Mouse (Mus musculus) skeletal muscle tissue, adult 2 months (tissue): Measurements from ENCODE around the gene Evi5.

Experiments used
- DNase-seq: peaks from one replicate; pipeline ENCODE4 v3.0.0-alpha.2; 2012; ENCODE audit warnings: low read depth, low spot score

Gene Evi5

GRCm38 (mm10) chr5:107749229-107749916 lies 125.5 kb downstream of the Evi5 start:
- no peak for DNase-seq

DNA sequence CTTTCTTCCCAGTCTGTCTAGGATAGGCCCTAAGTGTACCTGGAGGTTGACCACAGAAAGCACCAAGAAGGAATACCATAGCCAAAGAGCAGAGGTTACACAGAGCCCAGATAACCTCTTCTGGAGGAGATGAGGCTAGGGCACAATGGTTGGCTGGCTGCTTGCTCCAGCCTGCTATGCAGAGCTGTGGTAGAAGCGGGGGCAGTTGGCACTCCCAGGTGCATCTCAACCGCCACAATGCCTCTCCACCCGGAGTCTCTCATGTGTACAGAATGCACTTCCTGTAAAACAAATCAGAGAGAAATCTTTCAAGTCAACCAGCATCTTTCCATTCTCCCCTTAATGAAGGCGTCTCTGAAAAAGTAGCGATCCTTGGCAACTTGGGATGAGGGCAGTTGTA lies 135.9 kb downstream of the Evi5 start:
- DNase-seq = no peak

DNA sequence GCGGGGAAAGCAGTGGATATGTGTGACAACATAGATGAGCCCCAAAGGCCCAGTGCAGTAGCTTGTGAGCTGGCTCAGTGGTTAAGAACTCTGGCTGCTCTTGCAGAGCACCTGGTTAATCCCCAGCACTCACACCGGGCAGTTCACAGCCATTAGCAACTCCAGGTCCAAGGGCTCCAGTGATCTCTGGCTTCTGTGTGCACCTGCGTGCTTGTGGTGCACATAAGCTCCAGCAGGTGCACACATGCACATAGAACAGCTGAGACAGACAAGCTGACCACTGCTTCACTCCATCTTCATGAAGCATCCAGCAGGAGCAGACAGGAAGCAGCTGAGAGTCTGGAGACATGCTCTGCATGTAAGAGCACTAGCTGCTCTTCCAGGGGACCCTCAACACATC lies 136.6 kb downstream of the Evi5 start:
- no peak for DNase-seq

GRCm38 (mm10) chr5:107736171-107736570 lies 138.7 kb downstream of the Evi5 start:
- no peak for DNase-seq

GRCm38 (mm10) chr5:107731844-107732243 lies 143.1 kb downstream of the Evi5 start:
- DNase-seq = no peak

- DNase-seq = no peak
These were observed 143.5 kb downstream of the Evi5 start for GRCm38 (mm10) chr5:107731408-107731807.

DNA sequence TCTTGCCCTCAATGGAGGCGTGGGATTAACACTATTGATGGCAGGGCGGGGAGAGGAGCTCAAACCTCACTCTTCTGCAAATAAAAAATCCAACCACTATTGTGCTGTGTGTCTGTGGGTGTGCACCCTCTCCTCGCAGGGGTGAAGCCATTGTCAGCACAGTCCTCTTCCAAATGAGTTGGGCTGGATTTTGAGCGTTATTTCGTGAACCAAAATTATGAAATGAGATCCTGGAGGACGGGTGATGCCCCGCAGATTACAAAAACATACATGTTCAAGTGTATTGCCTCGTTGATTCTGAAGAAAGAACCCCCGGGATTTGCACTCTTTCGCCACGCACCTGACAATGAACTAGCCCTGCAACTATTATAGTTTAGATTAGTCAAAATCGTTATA lies 147.9 kb downstream of the Evi5 start:
- no peak for DNase-seq

DNA sequence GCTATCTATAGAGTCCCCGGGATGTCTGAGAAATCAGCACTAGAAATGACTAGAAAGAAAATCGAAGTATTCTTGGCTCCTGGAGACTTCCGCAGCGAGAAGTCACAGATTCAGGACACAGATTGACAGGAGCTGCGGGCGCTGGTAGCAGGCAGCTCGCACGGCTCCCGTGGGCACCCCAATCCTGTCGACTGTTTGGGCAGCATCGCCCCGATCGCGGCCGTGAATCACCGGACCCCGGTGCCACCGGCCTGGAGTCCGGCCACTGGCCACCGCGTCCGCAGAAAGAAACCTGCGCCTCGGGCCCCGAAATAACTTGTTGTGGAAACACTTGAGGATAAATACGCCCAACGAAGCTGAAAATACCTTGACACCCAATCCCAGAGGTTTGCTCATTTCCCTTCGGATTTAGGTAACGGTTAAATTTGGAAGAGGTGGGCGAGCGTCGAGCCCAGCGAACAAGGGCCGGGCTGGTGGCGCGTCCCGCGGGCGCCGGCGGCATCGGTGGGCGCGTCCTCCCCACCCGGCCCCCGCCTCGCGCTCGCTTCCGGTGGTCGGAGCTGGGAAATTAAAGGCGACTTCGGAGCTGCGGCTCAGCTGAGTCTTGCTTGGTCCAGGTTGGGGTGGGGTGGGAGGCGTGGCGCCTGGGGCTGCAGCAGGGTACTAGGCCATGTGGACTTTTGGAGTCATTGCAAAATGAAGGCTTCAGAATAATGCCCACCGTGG lies 148.5 kb downstream of the Evi5 start:
- DNase-seq = no peak

GRCm38 (mm10) chr5:107725435-107726261 lies 149.3 kb downstream of the Evi5 start, which contains the start of gene Gfi1:
Gene Gfi1, minus strand, starts transcription at chr5:107726036.
- DNase-seq = no peak

DNA sequence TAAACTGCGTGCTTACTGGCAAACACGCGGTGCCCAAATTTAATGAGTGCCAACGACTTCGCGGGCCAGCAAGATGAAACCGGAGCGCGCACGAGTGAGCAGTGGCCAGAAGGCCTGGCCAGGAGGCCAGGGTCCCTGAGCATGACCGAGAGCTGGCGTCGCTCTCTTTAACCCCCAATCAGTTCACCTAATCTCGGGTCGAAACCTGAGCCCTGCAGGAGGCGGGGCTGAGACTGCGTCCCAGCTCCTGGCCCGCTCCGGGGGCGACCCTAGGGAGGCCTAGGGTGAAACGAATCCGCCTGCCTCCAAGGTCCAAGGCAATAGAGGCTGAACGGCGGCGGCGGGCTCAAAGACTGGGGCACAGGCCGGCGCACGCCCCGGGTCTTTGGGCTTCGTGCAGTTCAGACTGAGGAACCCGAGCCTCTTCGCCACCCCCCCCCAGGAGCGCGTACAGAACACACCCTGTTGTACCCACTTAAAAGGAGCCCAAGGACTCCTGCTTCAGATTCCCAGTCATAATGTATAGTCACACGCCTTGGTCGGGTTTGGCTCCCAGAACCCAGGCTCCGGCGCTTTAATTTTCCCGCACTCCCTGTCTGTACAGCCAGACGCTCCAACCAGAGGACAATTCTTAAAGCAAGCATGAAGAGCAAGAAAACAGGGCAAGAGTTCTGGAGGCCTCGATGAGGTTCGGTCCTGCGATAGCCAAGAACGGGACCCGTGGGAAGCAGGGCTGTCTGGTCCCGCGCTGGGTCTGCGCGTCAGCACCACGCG lies 150.1 kb downstream of the Evi5 start:
- DNase-seq = no peak

- no peak for DNase-seq
These were observed 151.1 kb downstream of the Evi5 start for GRCm38 (mm10) chr5:107723541-107724511.

DNA sequence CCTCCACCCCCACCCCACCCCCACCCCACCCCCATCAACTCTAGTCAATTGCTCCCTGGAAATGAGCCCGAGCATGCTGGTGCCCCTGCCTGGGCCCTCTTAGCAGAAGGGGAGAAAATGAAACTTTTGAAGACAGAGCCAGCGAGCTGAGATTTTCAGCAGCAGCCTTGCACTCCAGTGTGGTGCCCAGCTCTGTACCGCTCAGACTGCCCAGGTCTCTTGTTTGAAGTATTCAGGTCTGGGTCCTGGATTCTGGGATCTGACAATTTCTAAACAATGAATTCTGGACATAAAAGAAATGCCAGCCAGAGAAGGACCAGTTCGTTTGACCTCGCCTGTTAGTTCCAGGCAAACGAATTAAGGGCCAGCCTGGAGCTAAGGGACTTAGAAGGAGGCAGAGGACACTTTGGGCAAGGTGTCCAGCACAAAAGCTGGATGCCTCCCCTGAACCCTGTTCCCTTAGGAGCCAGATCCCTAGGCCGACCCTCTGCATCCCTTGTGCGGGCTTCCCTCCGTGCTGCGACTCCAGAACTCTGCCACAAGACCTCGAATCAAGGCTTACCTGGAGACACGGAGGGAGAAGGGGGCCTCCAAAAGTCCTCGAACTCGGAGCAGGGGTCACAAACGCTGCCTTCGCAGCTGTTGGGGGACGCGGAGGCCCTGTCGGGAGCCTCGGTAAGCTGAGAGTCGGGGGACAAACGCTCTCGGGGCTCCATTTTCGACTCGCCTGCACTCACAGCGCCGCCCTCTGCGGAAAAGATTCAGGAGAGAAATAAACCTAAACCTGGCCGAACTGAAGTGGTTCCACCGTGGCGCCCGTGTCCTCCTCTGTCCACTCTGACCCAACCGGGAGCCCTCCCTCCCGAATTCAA lies 152.0 kb downstream of the Evi5 start:
- DNase-seq = no peak

GRCm38 (mm10) chr5:107721638-107722011 lies 153.3 kb downstream of the Evi5 start:
- no peak for DNase-seq

DNA sequence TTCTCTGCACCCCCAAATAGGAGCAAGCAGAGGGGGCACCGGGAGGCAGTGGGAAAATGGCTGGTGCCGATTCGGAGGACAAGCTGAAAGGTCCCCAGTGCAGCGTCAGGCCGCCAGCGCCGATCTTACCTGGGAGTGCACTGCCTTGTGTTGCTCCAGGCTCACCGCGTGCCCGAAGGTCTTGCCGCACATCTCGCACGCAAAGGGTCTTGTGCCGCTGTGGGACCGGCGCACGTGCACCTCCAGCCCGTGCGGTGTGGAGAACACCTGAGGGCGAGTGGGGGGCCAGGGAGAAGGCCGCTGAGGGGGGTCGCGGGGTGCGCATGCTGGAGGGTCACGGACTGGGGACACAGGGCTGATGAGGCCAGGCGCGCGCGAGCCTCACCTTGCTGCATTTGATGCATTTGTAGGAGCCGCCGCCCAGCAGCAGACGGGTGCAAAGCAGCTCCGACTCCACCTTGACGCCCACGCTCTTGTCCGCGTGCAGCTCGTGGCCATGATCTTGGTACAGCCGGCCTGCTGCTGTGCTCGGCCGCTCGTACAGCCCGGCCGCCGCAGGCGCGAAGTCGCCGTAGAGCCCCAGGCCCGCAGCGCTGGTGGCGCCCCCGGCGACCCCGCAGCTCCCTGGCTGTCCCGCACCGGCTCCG lies 153.8 kb downstream of the Evi5 start:
- no peak for DNase-seq

DNA sequence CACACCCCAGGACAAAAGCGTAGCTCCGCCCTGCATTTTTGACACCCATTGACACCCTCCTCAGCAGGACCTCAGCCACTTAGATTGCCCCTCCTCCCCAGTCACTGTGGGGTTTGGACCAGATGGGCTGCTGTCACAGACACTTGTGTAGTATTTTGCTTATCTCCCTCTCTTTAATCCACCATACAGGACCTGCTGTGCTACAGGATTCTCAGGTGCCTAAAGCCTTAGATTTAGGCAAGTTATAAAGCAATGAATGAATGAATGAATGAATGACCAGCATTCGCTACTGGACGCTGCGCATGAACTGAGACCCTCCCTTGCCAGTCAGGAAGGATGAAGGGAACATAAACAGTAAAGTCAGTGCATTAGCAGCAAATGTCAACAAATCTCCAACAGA lies 154.4 kb downstream of the Evi5 start:
- DNase-seq = no peak

- DNase-seq = no peak
These were observed 155.1 kb downstream of the Evi5 start for GRCm38 (mm10) chr5:107719786-107720185.

- no peak for DNase-seq
These were observed 155.7 kb downstream of the Evi5 start for GRCm38 (mm10) chr5:107719209-107719608.

DNA sequence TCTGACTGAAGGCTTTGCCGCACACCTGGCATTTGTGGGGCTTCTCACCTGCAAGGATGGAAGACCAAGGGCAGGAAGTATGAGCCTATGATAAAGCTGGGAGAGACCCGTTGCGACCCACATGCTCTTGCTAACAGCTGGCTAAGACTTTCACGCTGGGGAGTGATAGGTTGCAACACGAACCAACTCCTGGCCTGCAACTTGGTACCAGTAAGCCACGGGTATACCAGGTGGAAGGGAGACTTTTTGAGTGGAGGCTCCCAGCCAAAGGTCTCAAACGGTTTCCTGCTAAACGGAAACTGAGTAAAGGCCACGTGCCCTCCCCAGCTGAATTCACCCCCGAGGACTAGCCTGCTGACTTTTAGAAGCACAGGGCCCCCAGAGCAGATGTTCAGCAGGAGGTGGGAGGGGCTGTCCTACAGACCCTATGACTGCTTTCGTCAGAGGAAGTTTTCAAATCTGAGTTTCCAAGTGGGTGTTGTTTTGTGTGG lies 157.0 kb downstream of the Evi5 start:
- DNase-seq = no peak

GRCm38 (mm10) chr5:107711689-107712088 lies 163.2 kb downstream of the Evi5 start:
- no peak for DNase-seq
